Mouse (Mus musculus): Measurements from ENCODE around the gene Pdk2. TPM values are rescaled to one million over a fixed set of nuclear protein-coding genes. Genes with fewer than 3 reads are reported as not detected.

Pdk2 gene
- 10 to 100 TPM in 1 of 2 experiments, 1 to 10 TPM in 1; 3.9 to 42.1 TPM for polyA plus RNA-seq (2012; fragmentation: generic; extraction: Trizol)

GRCm38 (mm10) chr11:95041139-95041609 lies at the start of gene Pdk2:
Pdk2 (minus strand) TSS chr11:95041354.

GRCm38 (mm10) chr11:95076536-95077111 lies 35.5 kb upstream of the Pdk2 start, which contains the start of gene Itga3:
Itga3 (minus strand) TSS chr11:95076801.

GRCm38 (mm10) chr11:95009629-95010014 lies 31.5 kb downstream of the Pdk2 start, which contains the start of gene Samd14:
Samd14 (plus strand) TSS chr11:95009879.

GRCm38 (mm10) chr11:94990749-94991577 lies 50.2 kb downstream of the Pdk2 start, which contains the start of gene Ppp1r9b:
Ppp1r9b (plus strand) TSS chr11:94991035.

Other genes starting within 250 kb of the Pdk2 start
- gene Col1a1, start 105.1 kb downstream of the Pdk2 start, polyA plus RNA-seq (2012; fragmentation: generic; extraction: Trizol): 1,000 to 10,000 TPM in 1 of 2 experiments, 100 to 1,000 TPM in 1; 307 to 2,727 TPM
- not detected for gene Hils1, start 73.8 kb downstream of the Pdk2 start, polyA plus RNA-seq (2012; fragmentation: generic; extraction: Trizol)
- gene Sgca, start 65.0 kb downstream of the Pdk2 start, polyA plus RNA-seq (2012; fragmentation: generic; extraction: Trizol): 1 to 10 TPM; 2.7 to 3.4 TPM
- 10 to 100 TPM; 26.4 to 89.0 TPM for gene Ppp1r9b, start 50.3 kb downstream of the Pdk2 start, polyA plus RNA-seq (2012; fragmentation: generic; extraction: Trizol)
- gene Samd14, start 31.5 kb downstream of the Pdk2 start, polyA plus RNA-seq (2012; fragmentation: generic; extraction: Trizol): 10 to 100 TPM; 15.7 to 73.7 TPM
- 10 to 100 TPM; 11.2 to 14.5 TPM for gene Itga3, start 35.4 kb upstream of the Pdk2 start, polyA plus RNA-seq (2012; fragmentation: generic; extraction: Trizol)
- under 1 TPM in 1 of 2 experiments, not detected in 1; 0.02 TPM for gene Dlx3, start 78.8 kb upstream of the Pdk2 start, polyA plus RNA-seq (2012; fragmentation: generic; extraction: Trizol)
- gene Dlx4, start 104.9 kb upstream of the Pdk2 start, polyA plus RNA-seq (2012; fragmentation: generic; extraction: Trizol): under 1 TPM; 0.04 to 0.09 TPM
- under 1 TPM in 1 of 2 experiments, not detected in 1; 0.07 TPM for gene Tac4, start 220.2 kb upstream of the Pdk2 start, polyA plus RNA-seq (2012; fragmentation: generic; extraction: Trizol)

Measured in C3H10T1/2 (cell line).